In the genomic region with DNA sequence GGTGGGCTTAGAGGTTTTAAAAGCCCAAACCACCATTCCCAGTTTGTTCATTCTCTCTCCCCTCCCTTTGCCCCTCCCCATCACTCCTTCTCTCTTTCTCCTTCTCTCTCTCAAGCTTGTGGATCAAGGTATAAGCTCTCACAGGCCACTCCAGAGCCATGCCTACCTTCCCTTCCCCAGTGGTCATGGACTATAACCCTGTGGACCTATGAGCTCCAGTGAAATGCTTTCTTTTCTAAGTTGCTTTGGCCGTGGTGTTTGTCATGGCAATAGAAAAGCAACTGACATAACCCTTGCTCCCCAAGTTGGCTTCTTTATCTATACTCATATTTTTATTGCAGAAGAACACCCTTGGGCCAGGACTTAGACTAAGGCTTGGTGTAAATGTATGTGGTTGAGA, we compare ENCODE assay signal across 36 mouse cellular contexts. TPM values are rescaled to one million over a fixed set of nuclear protein-coding genes. Genes with fewer than 3 reads are reported as not detected.
"Had no signal": no experiment of that assay in that cellular context is flagged by ENCODE, and none has a peak within 500 bp of the region (broad histone marks: within the 10 kb centered on the region; RNA-seq: fewer than 3 reads in every experiment).

No protein-coding gene starts in this region.

- ATAC-seq: forebrain, embryonic 13.5 days; forebrain, embryonic 14.5 days; forebrain, embryonic 15.5 days; forebrain, embryonic 16.5 days; forebrain, postnatal 0 days had no signal

- H3K4me3 ChIP-seq: embryonic facial prominence, embryonic 10.5 days; embryonic facial prominence, embryonic 12.5 days; embryonic facial prominence, embryonic 13.5 days; embryonic facial prominence, embryonic 15.5 days; erythroblast, embryonic 14.5 days; forebrain, embryonic 10.5 days; forebrain, embryonic 12.5 days; forebrain, embryonic 13.5 days; forebrain, embryonic 15.5 days; gastrocnemius, adult 2 months; heart, adult 2 months had no signal

- H3K4me2 ChIP-seq: embryonic facial prominence, embryonic 12.5 days; embryonic facial prominence, embryonic 13.5 days; embryonic facial prominence, embryonic 15.5 days; forebrain, embryonic 12.5 days; forebrain, embryonic 13.5 days; forebrain, embryonic 15.5 days had no signal

- DNase-seq: cerebellum, adult 18-20 months; cerebellum, adult 2 months; cerebellum, adult 8-10 months; cerebellum, adult 9-10 months; cerebellum, adult 9-11 months; cerebellum, postnatal 10 days; cerebellum, postnatal 14 days; cerebellum, postnatal 25 days; cerebellum, postnatal 36 days; embryo, embryonic 11 days; forebrain, postnatal 0 days; gastrocnemius, adult 2 months; gastrocnemius, postnatal 10 days; gastrocnemius, postnatal 14 days; gastrocnemius, postnatal 25 days; gastrocnemius, postnatal 36 days; heart, adult 11 months; heart, adult 18-20 months; heart, adult 2 months had no signal

- H3K9me3 ChIP-seq: embryonic facial prominence, embryonic 10.5 days; embryonic facial prominence, embryonic 12.5 days; embryonic facial prominence, embryonic 13.5 days; embryonic facial prominence, embryonic 15.5 days; forebrain, embryonic 10.5 days; forebrain, embryonic 12.5 days; forebrain, embryonic 13.5 days; forebrain, embryonic 15.5 days had no signal

- H3K27me3 ChIP-seq: embryonic facial prominence, embryonic 15.5 days; forebrain, embryonic 12.5 days; forebrain, embryonic 13.5 days; forebrain, embryonic 15.5 days had no signal

- H3K4me1 ChIP-seq: embryonic facial prominence, embryonic 13.5 days; forebrain, embryonic 13.5 days; forebrain, embryonic 15.5 days had no signal

- H3K27ac ChIP-seq: embryonic facial prominence, embryonic 10.5 days; embryonic facial prominence, embryonic 12.5 days; embryonic facial prominence, embryonic 13.5 days; embryonic facial prominence, embryonic 15.5 days; forebrain, embryonic 10.5 days; forebrain, embryonic 12.5 days; forebrain, embryonic 13.5 days; forebrain, embryonic 15.5 days; gastrocnemius, adult 2 months; heart, adult 2 months had no signal

- H3K36me3 ChIP-seq: embryonic facial prominence, embryonic 10.5 days; embryonic facial prominence, embryonic 12.5 days; embryonic facial prominence, embryonic 13.5 days; embryonic facial prominence, embryonic 15.5 days; forebrain, embryonic 10.5 days; forebrain, embryonic 12.5 days; forebrain, embryonic 15.5 days had no signal

- H3K9ac ChIP-seq: embryonic facial prominence, embryonic 12.5 days; embryonic facial prominence, embryonic 13.5 days; embryonic facial prominence, embryonic 15.5 days; forebrain, embryonic 12.5 days; forebrain, embryonic 13.5 days; forebrain, embryonic 15.5 days; forebrain, postnatal 0 days had no signal

RNA-seq across cellular contexts. Expression of a gene that starts 7.3 kb away (rescaled TPM):
- total RNA-seq: common myeloid progenitor, adult 5-6 weeks; forebrain, postnatal 0 days; gastrocnemius, adult 18-20 months; gastrocnemius, adult 2 months; gastrocnemius, adult 8-10 months; gastrocnemius, postnatal 10 days; gastrocnemius, postnatal 14 days; gastrocnemius, postnatal 25 days; gastrocnemius, postnatal 36 days; gastrocnemius, postnatal 4 days; heart, adult 18-20 months; heart, adult 2 months had no signal
- polyA plus RNA-seq: cerebellum, adult 2 months; embryonic facial prominence, embryonic 11.5 days; forebrain, embryonic 10.5 days; forebrain, embryonic 11.5 days; forebrain, embryonic 12.5 days; forebrain, embryonic 13.5 days; forebrain, embryonic 14.5 days; forebrain, embryonic 15.5 days; forebrain, embryonic 16.5 days; heart, adult 2 months had no signal
